Mouse (Mus musculus): ENCODE measurements at regions not wholly inside any gene's neighbourhood (a gene's known extent, or its start where the extent isn't known, plus 50 kb on each side); places are given as distances from the start of the nearest gene placed in this dataset.
A peak's percentile ranks its signal among the peaks of the same experiment; 100 is the strongest.

GRCm38 (mm10) chrX:76680890-76681289 is 78.2 kb upstream of the Cldn34d start:
- DNase-seq: peak; percentile 2

Measured in cerebellum, adult 9-11 months (tissue).